Comparison of ENCODE assay signal across 9 mouse cellular contexts in the genomic region with DNA sequence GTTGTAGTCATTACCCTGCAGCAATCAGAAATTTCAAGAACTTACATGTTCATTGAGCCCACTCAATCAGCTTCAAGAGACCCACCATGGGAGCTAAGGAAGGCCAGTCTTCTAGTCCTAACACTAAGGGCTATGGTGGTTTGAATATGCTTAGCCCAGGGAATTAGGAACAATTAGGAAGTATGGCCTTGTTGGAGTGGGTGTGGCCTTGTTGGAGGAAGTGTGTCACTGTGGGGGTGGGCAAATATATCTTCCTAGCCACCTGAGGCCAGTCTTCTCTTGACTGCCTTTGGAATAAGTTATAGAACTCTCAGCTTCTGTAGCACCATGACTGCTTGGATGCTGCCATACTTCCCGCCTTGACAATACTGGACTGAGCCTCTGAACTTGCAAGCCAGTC. TPM values are rescaled to one million over a fixed set of nuclear protein-coding genes. Genes with fewer than 3 reads are reported as not detected.
A peak's percentile ranks its signal among the peaks of the same experiment; 100 is the strongest.
DNase-seq lines count a peak whose midpoint lies in the region; ATAC-seq and TF ChIP-seq lines count a peak whose summit lies in the region.
"Had no signal": no experiment of that assay in that cellular context is flagged by ENCODE, and none has a peak within 500 bp of the region (broad histone marks: within the 10 kb centered on the region; RNA-seq: fewer than 3 reads in every experiment).

No protein-coding gene starts in this region.

- in situ Hi-C loops in CH12.LX (cut with MboI; ENCODE audit: low pct_ligation_motif_present, low pct_unique_long_range_greater_than_20kb, low sequenced_read_pairs) = loop anchor here (10.0 kb wide), 1 partner anchor 64 kb away; a partner anchor contains a TSS

- H3K4me3 ChIP-seq in liver, embryonic 11.5 days (ENCODE audit: low read depth, low read length) = no peak overlapping the region
- H3K4me3 ChIP-seq in CH12.LX (replicated peaks in 1 of 3; ENCODE audit: low read depth in 2 of 3, low read length in 2 of 3, poor library complexity in 1 of 3) = peak overlapping the region; percentile 53 to 70 (median 56)
- H3K4me3 ChIP-seq in MEL (ENCODE audit: control insufficient read depth in 1 of 2, insufficient read depth in 1 of 2, low read depth in 2 of 2, low read length in 2 of 2) = peak overlapping the region; percentile 45 to 69
- H3K4me3 ChIP-seq in liver, embryonic 15.5 days (replicated peaks) = no peak overlapping the region

- whole genome bisulfite sequencing in liver, embryonic 11.5 days = 100% methylated on average over 1 of the region's 1 CpGs
- 81% methylated on average over 1 of the region's 1 CpGs for WGBS in liver, embryonic 15.5 days (ENCODE audit: insufficient replicate concordance)

- TF ChIP-seq EP300 in CH12.LX (IDR thresholded peaks at IDR 0.05; ENCODE audit: low read length) (no peak), MEL (IDR thresholded peaks at IDR 0.05; ENCODE audit: low read depth in 1 of 2, low read length in 2 of 2) (no peak)

- no peak for ATAC-seq in liver, embryonic 11.5 days (replicated peaks; ENCODE audit: low FRiP score)
- no peak for ATAC-seq in liver, embryonic 15.5 days (ENCODE audit: insufficient read depth)

- peak overlapping the region; percentile 12; the same call in 1 of the 2 replicates for H3K9ac ChIP-seq in liver, embryonic 11.5 days (ENCODE audit: low read depth, low read length)
- H3K9ac ChIP-seq in CH12.LX (ENCODE audit: insufficient read depth, low read depth) = peak overlapping the region; percentile 80
- H3K9ac ChIP-seq in MEL (ENCODE audit: control insufficient read depth, low read depth, low read length, poor library complexity, severe bottlenecking) = peak overlapping the region; percentile 71
- no peak overlapping the region for H3K9ac ChIP-seq in liver, embryonic 15.5 days

- H3K79me2 ChIP-seq in CH12.LX (replicated peaks; ENCODE audit: control insufficient read depth, extremely low read depth, insufficient read depth, poor library complexity, severe bottlenecking) (no peaks in the 10 kb centered on the region), MEL (ENCODE audit: control insufficient read depth, insufficient read depth, low read length, poor library complexity) (peaks cover 2% of the 10 kb centered on the region; the same call in 1 of the 2 replicates)

- DNase-seq in liver, embryonic 11.5 days (ENCODE audit: low spot score) = no peak
- no peak for DNase-seq in liver
- peak; percentile 67 for DNase-seq in CH12.LX (ENCODE audit: extremely low read depth)
- peak; percentile 86 for DNase-seq in MEL (ENCODE audit: low read depth, low spot score)
- DNase-seq in adrenal gland, adult 8-10 months = no peak
- DNase-seq in kidney, postnatal 4 days = no peak
- no peak for DNase-seq in left cerebral cortex, postnatal 25 days (ENCODE audit: low spot score in 2 of 2)

- TF ChIP-seq CTCF in CH12.LX (conservative IDR thresholded peaks at IDR 0.05 in 1 of 2, IDR thresholded peaks at IDR 0.05 in 1 of 2; ENCODE audit: low read depth in 2 of 2, low read length in 2 of 2) (no peak), MEL (IDR thresholded peaks at IDR 0.05 in 2 of 3, conservative IDR thresholded peaks at IDR 0.05 in 1 of 3; ENCODE audit: control insufficient read depth in 1 of 3, insufficient read depth in 1 of 3, low read depth in 2 of 3, low read length in 3 of 3, poor library complexity in 1 of 3, severe bottlenecking in 1 of 3) (no peak)

- no peaks in the 10 kb centered on the region; the same call in 1 of the 2 replicates for H3K36me3 ChIP-seq in liver, embryonic 11.5 days (ENCODE audit: control insufficient read depth, insufficient read depth, low read length)
- H3K36me3 ChIP-seq in CH12.LX (replicated peaks in 1 of 2; ENCODE audit: control insufficient read depth in 1 of 2, insufficient read depth in 1 of 2, low read length in 1 of 2) (peaks cover 0 to 26% of the 10 kb centered on the region in 2 experiments), MEL (ENCODE audit: control insufficient read depth in 1 of 2, insufficient read depth in 2 of 2, low read length in 2 of 2) (peaks cover 0 to 19% of the 10 kb centered on the region in 2 experiments; a peak in 2 of 4 replicates)
- H3K36me3 ChIP-seq in liver, embryonic 15.5 days (replicated peaks) = peaks cover 4% of the 10 kb centered on the region; the same call in 1 of the 2 replicates

- peak overlapping the region; percentile 30; the same call in 1 of the 2 replicates for H3K4me2 ChIP-seq in liver, embryonic 11.5 days
- peak overlapping the region; percentile 80 for H3K4me2 ChIP-seq in CH12.LX (ENCODE audit: insufficient read depth, low read depth, poor library complexity, severe bottlenecking)
- H3K4me2 ChIP-seq in liver, embryonic 15.5 days = peak overlapping the region; percentile 84

- peaks cover 22% of the 10 kb centered on the region for H3K4me1 ChIP-seq in liver, embryonic 11.5 days (replicated peaks; ENCODE audit: control insufficient read depth, insufficient read depth, low read length)
- H3K4me1 ChIP-seq in CH12.LX (ENCODE audit: control insufficient read depth in 1 of 2, insufficient read depth in 2 of 2) = peaks cover 8 to 27% of the 10 kb centered on the region in 2 experiments
- peaks cover 4 to 23% of the 10 kb centered on the region in 2 experiments for H3K4me1 ChIP-seq in MEL (ENCODE audit: control insufficient read depth in 1 of 2, insufficient read depth in 2 of 2, low read length in 2 of 2)
- H3K4me1 ChIP-seq in liver, embryonic 15.5 days (replicated peaks) = peaks cover 31% of the 10 kb centered on the region

- TF ChIP-seq POLR2A in CH12.LX (IDR thresholded peaks at IDR 0.05; ENCODE audit: low read depth, low read length) (peak; percentile 76), MEL (IDR thresholded peaks at IDR 0.05; ENCODE audit: control insufficient read depth in 1 of 2, insufficient read depth in 1 of 2, low read depth in 1 of 2, low read length in 2 of 2, poor library complexity in 1 of 2) (peak; percentile 41 to 80; a peak in 2 of 4 replicates)

- dilution Hi-C loops in CH12.LX (cut with MboI; ENCODE audit: extremely low pct_ligation_motif_present, extremely low pct_unique_long_range_greater_than_20kb, low sequenced_read_pairs) = no loop called here

- no peak overlapping the region for H3K27ac ChIP-seq in liver, embryonic 11.5 days (ENCODE audit: low read depth, low read length)
- H3K27ac ChIP-seq in CH12.LX (ENCODE audit: insufficient read depth, low read depth) (peak overlapping the region; percentile 66), MEL (ENCODE audit: control insufficient read depth, low read depth, low read length) (peak overlapping the region; percentile 70)
- H3K27ac ChIP-seq in liver, embryonic 15.5 days (replicated peaks) = no peak overlapping the region

- H3K27me3 ChIP-seq in liver, embryonic 11.5 days (replicated peaks; ENCODE audit: control insufficient read depth, insufficient read depth, low read length) = no peaks in the 10 kb centered on the region
- H3K27me3 ChIP-seq in CH12.LX (replicated peaks) = peaks cover 3% of the 10 kb centered on the region
- H3K27me3 ChIP-seq in MEL (ENCODE audit: control insufficient read depth in 1 of 2, insufficient read depth in 2 of 2, low read length in 2 of 2) = no peaks in the 10 kb centered on the region
- no peaks in the 10 kb centered on the region for H3K27me3 ChIP-seq in liver, embryonic 15.5 days

- no peaks in the 10 kb centered on the region for H3K9me3 ChIP-seq in liver, embryonic 11.5 days (ENCODE audit: control insufficient read depth, low read length)
- no peaks in the 10 kb centered on the region for H3K9me3 ChIP-seq in CH12.LX (replicated peaks; ENCODE audit: low read length)
- no peaks in the 10 kb centered on the region for H3K9me3 ChIP-seq in MEL (replicated peaks; ENCODE audit: insufficient read depth, low read length)
- H3K9me3 ChIP-seq in liver, embryonic 15.5 days (replicated peaks) = no peaks in the 10 kb centered on the region

- TF ChIP-seq RAD21 in CH12.LX (IDR thresholded peaks at IDR 0.05; ENCODE audit: low read depth, low read length) = no peak
- TF ChIP-seq RAD21 in MEL (IDR thresholded peaks at IDR 0.05; ENCODE audit: low read depth, low read length) = no peak

- intact Hi-C loops in left cerebral cortex, postnatal 25 days (cut with DNase I) = no loop called here

TF ChIP-seq in CH12.LX, 34 proteins besides CTCF, POLR2A, EP300 and RAD21 (continues in another document):
- TF ChIP-seq RCOR1 (conservative IDR thresholded peaks at IDR 0.05; ENCODE audit: low read depth, low read length) = no peak
- TF ChIP-seq SIN3A (IDR thresholded peaks at IDR 0.05; ENCODE audit: low read length) = no peak
- TF ChIP-seq POLR2AphosphoS2 (IDR thresholded peaks at IDR 0.05; ENCODE audit: low read depth, low read length) = no peak
- TF ChIP-seq MYC (IDR thresholded peaks at IDR 0.05; ENCODE audit: low read depth, low read length) = 0 out of 2 replicates have a peak, but pooled peaks have one; percentile 45
- no peak for TF ChIP-seq ZC3H11A (IDR thresholded peaks at IDR 0.05; ENCODE audit: low read depth, low read length)

TF ChIP-seq in MEL, 35 proteins besides CTCF, POLR2A, EP300 and RAD21 (continues in another document):
- TF ChIP-seq NRF1 (IDR thresholded peaks at IDR 0.05; ENCODE audit: insufficient read depth, low read depth, low read length, poor library complexity, severe bottlenecking) = no peak
- peak; percentile 73 for TF ChIP-seq HCFC1 (IDR thresholded peaks at IDR 0.05; ENCODE audit: low read depth, low read length)
- TF ChIP-seq E2F4 (IDR thresholded peaks at IDR 0.05; ENCODE audit: borderline replicate concordance, low read depth, low read length) = no peak
- TF ChIP-seq MYB (IDR thresholded peaks at IDR 0.05; ENCODE audit: low read depth, low read length) = no peak
- peak; percentile 54; the same call in 1 of the 2 replicates for TF ChIP-seq POLR2AphosphoS2 (IDR thresholded peaks at IDR 0.05; ENCODE audit: low read length)

RNA-seq across cellular contexts. Expression of a gene that starts 0.7 kb away (rescaled TPM):
- polyA plus RNA-seq in liver, embryonic 11.5 days (2014; fragmentation: Nextera tagmentation; extraction: Ambion mirVana) = 19.9 and 22.0 TPM in 2 replicates
- total RNA-seq in CH12.LX (2012; rRNA removed) = 39.6 and 50.3 TPM in 2 replicates
- 44.1 and 44.9 TPM in 2 replicates for total RNA-seq in CH12.LX (2014; rRNA removed)
- 36.2 and 38.8 TPM in 2 replicates for polyA plus RNA-seq in CH12.LX (2012; ENCODE audit: insufficient read length, low read depth)
- 22.4 and 23.3 TPM in 2 replicates for total RNA-seq in MEL (2012; rRNA removed)
- polyA plus RNA-seq in MEL (2012; ENCODE audit: insufficient read depth in 1 of 2, insufficient read length in 2 of 2, low read depth in 1 of 2, low replicate concordance in 2 of 2, missing spikeins in 1 of 2) = 10 to 100 TPM in 1 of 2 experiments, not detected in 1; 20.2 TPM
- polyA plus RNA-seq in liver, embryonic 15.5 days (2015; fragmentation: Nextera tagmentation; extraction: Ambion mirVana) = 8.9 and 10.5 TPM in 2 replicates
- total RNA-seq in adrenal gland, adult 8-10 months (2022) = 10 to 100 TPM; 20.8 to 35.1 (median 25.2) TPM
- total RNA-seq in left cerebral cortex, postnatal 25 days (2021) = 10 to 100 TPM; 15.5 to 16.5 TPM

RNA-seq across cellular contexts. Expression of a gene that starts 27.2 kb away (rescaled TPM):
- 9.7 and 12.8 TPM in 2 replicates for polyA plus RNA-seq in liver, embryonic 11.5 days (2014; fragmentation: Nextera tagmentation; extraction: Ambion mirVana)
- total RNA-seq in CH12.LX (2012; rRNA removed) (2.1 and 2.7 TPM in 2 replicates), CH12.LX (2014; rRNA removed) (0.34 and 0.54 TPM in 2 replicates), MEL (2012; rRNA removed) (1.9 and 2.3 TPM in 2 replicates)
- polyA plus RNA-seq in CH12.LX (2012; ENCODE audit: insufficient read length, low read depth) (0.48 and 0.99 TPM in 2 replicates), MEL (2012; ENCODE audit: insufficient read depth in 1 of 2, insufficient read length in 2 of 2, low read depth in 1 of 2, low replicate concordance in 2 of 2, missing spikeins in 1 of 2) (1 to 10 TPM in 1 of 2 experiments, not detected in 1; 4.3 TPM)
- 7.7 and 8.1 TPM in 2 replicates for polyA plus RNA-seq in liver, embryonic 15.5 days (2015; fragmentation: Nextera tagmentation; extraction: Ambion mirVana)
- total RNA-seq in adrenal gland, adult 8-10 months (2022) = 10 to 100 TPM; 12.4 to 30.5 (median 21.9) TPM
- 100 to 1,000 TPM; 403 to 415 TPM for total RNA-seq in left cerebral cortex, postnatal 25 days (2021)
- total RNA-seq: neutrophil, adult 5-6 weeks had no signal

Comparison
In these comparisons a context has a peak if more than half of its experiments do, and no peak if none do; other contexts are left out.
1. DNase-seq: peak in CH12.LX (single experiment) and MEL (single experiment); none in liver, embryonic 11.5 days (single experiment), liver (single experiment), adrenal gland, adult 8-10 months (single experiment), kidney, postnatal 4 days (0 of 2) and left cerebral cortex, postnatal 25 days (0 of 2).
2. H3K27ac ChIP-seq: peak in CH12.LX (single experiment) and MEL (single experiment); none in liver, embryonic 11.5 days (single experiment) and liver, embryonic 15.5 days (single experiment).
3. H3K4me2 ChIP-seq: peak in every context shown above with its lines; median percentile 84 in liver, embryonic 15.5 days; 80 in CH12.LX; 30 in liver, embryonic 11.5 days.
4. H3K4me3 ChIP-seq: peak in CH12.LX (3 of 3) and MEL (2 of 2); none in liver, embryonic 11.5 days (single experiment) and liver, embryonic 15.5 days (single experiment).
5. RNA of a gene that starts 27.2 kb away (total RNA-seq): 403 to 415 TPM in left cerebral cortex, postnatal 25 days; 12.4 to 30.5 TPM in adrenal gland, adult 8-10 months, 1.9 to 2.3 TPM in MEL and 0.34 to 2.7 TPM in CH12.LX; every median in the first group is over 10 times any median in the second.